In the genomic region with DNA sequence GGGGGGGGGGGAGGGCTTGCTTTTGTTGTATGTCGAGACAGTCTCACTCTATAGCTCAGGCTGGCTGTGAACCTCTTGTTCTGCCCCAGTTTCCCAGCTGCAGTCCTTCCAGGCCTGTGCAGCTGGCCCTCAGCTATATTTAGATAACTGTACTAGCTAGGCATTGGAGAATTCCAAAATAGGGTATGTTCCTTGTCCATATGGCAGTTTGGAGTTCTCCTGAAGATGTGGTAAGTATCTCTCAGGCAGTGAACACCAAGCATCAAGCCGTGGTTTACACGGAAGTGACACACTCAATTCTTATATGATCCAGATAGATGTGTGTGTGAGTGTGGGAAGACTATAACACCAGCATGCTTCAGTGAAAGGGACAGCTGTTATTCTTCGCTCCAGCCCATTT, we compare ENCODE assay signal across 17 mouse cellular contexts. TPM values are rescaled to one million over a fixed set of nuclear protein-coding genes. Genes with fewer than 3 reads are reported as not detected.
DNase-seq lines count a peak whose midpoint lies in the region; ATAC-seq and TF ChIP-seq lines count a peak whose summit lies in the region.
"Had no signal": no experiment of that assay in that cellular context is flagged by ENCODE, and none has a peak within 500 bp of the region (broad histone marks: within the 10 kb centered on the region; RNA-seq: fewer than 3 reads in every experiment).

No protein-coding gene starts in this region.

- peaks cover 13% of the 10 kb centered on the region for H3K36me3 ChIP-seq in heart, embryonic 10.5 days
- H3K36me3 ChIP-seq in liver, embryonic 15.5 days (replicated peaks), result peaks cover 12% of the 10 kb centered on the region
- peaks cover 13% of the 10 kb centered on the region for H3K36me3 ChIP-seq in liver, embryonic 12.5 days
- H3K36me3 ChIP-seq in myocyte (ENCODE audit: control insufficient read depth, insufficient read depth), result peaks cover 6% of the 10 kb centered on the region
- H3K36me3 ChIP-seq in forebrain, embryonic 11.5 days (ENCODE audit: control insufficient read depth, insufficient read depth, low read length), result no peaks in the 10 kb centered on the region

- no peak overlapping the region for H3K4me3 ChIP-seq in heart, embryonic 10.5 days
- no peak overlapping the region for H3K4me3 ChIP-seq in liver, embryonic 15.5 days (replicated peaks)
- H3K4me3 ChIP-seq in liver, embryonic 12.5 days, result no peak overlapping the region
- no peak overlapping the region for H3K4me3 ChIP-seq in myocyte
- H3K4me3 ChIP-seq in forebrain, embryonic 11.5 days (ENCODE audit: low read depth, low read length), result no peak overlapping the region

- no peaks in the 10 kb centered on the region for H3K27me3 ChIP-seq in heart, embryonic 10.5 days (ENCODE audit: insufficient read depth, poor library complexity, severe bottlenecking)
- H3K27me3 ChIP-seq in liver, embryonic 15.5 days, result no peaks in the 10 kb centered on the region
- H3K27me3 ChIP-seq in liver, embryonic 12.5 days (replicated peaks), result no peaks in the 10 kb centered on the region
- H3K27me3 ChIP-seq in myocyte (ENCODE audit: control insufficient read depth, insufficient read depth, insufficient read length), result no peaks in the 10 kb centered on the region
- H3K27me3 ChIP-seq in forebrain, embryonic 11.5 days (ENCODE audit: control insufficient read depth, insufficient read depth, low read length), result no peaks in the 10 kb centered on the region
- H3K27me3 ChIP-seq: Patski had no signal

- no peaks in the 10 kb centered on the region for H3K9me3 ChIP-seq in heart, embryonic 10.5 days
- H3K9me3 ChIP-seq in liver, embryonic 15.5 days (replicated peaks), result no peaks in the 10 kb centered on the region
- H3K9me3 ChIP-seq in liver, embryonic 12.5 days (replicated peaks), result no peaks in the 10 kb centered on the region
- no peaks in the 10 kb centered on the region for H3K9me3 ChIP-seq in forebrain, embryonic 11.5 days (ENCODE audit: control insufficient read depth, low read length)

- DNase-seq in heart, embryonic 10.5 days (ENCODE audit: low spot score), result no peak
- no peak for DNase-seq in heart, postnatal 25 days (ENCODE audit: low spot score)
- peak; percentile 22 for DNase-seq in ZHBTc4 (ENCODE audit: low read depth, low spot score)
- no peak for DNase-seq in forebrain, embryonic 11.5 days (ENCODE audit: low spot score)
- no peak for DNase-seq in cerebellum, adult 11 months
- DNase-seq: adrenal gland, adult 2 months; cerebellum, postnatal 36 days; forebrain, postnatal 0 days; thymus, postnatal 25 days had no signal

- intact Hi-C loops in heart, postnatal 25 days (cut with DNase I), result no loop called here

- peak overlapping the region; percentile 82 for H3K27ac ChIP-seq in heart, embryonic 10.5 days
- 0 out of 2 replicates have a peak overlapping the region, but pooled peaks have one; percentile 67 for H3K27ac ChIP-seq in liver, embryonic 15.5 days (replicated peaks)
- no peak overlapping the region for H3K27ac ChIP-seq in liver, embryonic 12.5 days
- no peak overlapping the region for H3K27ac ChIP-seq in forebrain, embryonic 11.5 days (ENCODE audit: low read depth, low read length)

- no peak overlapping the region for H3K4me2 ChIP-seq in liver, embryonic 15.5 days
- H3K4me2 ChIP-seq in liver, embryonic 12.5 days, result no peak overlapping the region
- H3K4me2 ChIP-seq in myocyte (ENCODE audit: low read depth), result no peak overlapping the region
- no peak overlapping the region for H3K4me2 ChIP-seq in forebrain, embryonic 11.5 days (ENCODE audit: low read depth, low read length, severe bottlenecking)
- H3K4me2 ChIP-seq: liver, embryonic 11.5 days had no signal

- peaks cover 24% of the 10 kb centered on the region for H3K79me2 ChIP-seq in myocyte (ENCODE audit: control insufficient read depth, insufficient read depth)

- H3ac ChIP-seq in myocyte (ENCODE audit: control insufficient read depth, insufficient read length), result no peak overlapping the region

- no peak overlapping the region for H3K9ac ChIP-seq in liver, embryonic 15.5 days
- H3K9ac ChIP-seq in liver, embryonic 12.5 days, result no peak overlapping the region
- H3K9ac ChIP-seq in forebrain, embryonic 11.5 days (ENCODE audit: low read length), result no peak overlapping the region
- H3K9ac ChIP-seq: forebrain, postnatal 0 days had no signal

- peaks cover 29% of the 10 kb centered on the region for H3K4me1 ChIP-seq in heart, embryonic 10.5 days
- H3K4me1 ChIP-seq in liver, embryonic 15.5 days (replicated peaks), result peaks cover 26% of the 10 kb centered on the region
- peaks cover 25% of the 10 kb centered on the region for H3K4me1 ChIP-seq in liver, embryonic 12.5 days
- H3K4me1 ChIP-seq in forebrain, embryonic 11.5 days (replicated peaks; ENCODE audit: control insufficient read depth, insufficient read depth, low read length), result peaks cover 2% of the 10 kb centered on the region; the same call in 1 of the 2 replicates

- no peak for TF ChIP-seq POLR2A in myocyte (IDR thresholded peaks at IDR 0.05; ENCODE audit: insufficient read length, low read depth)

- WGBS in heart, embryonic 10.5 days, result 58% methylated on average over 4 of the region's 4 CpGs
- 69% methylated on average over 4 of the region's 4 CpGs for whole genome bisulfite sequencing in liver, embryonic 15.5 days (ENCODE audit: insufficient replicate concordance)
- WGBS in liver, embryonic 12.5 days (ENCODE audit: insufficient replicate concordance), result 75% methylated on average over 4 of the region's 4 CpGs
- 82% methylated on average over 4 of the region's 4 CpGs for WGBS in forebrain, embryonic 11.5 days

- ATAC-seq in liver, embryonic 15.5 days (ENCODE audit: insufficient read depth), result no peak
- no peak for ATAC-seq in liver, embryonic 12.5 days
- ATAC-seq in forebrain, embryonic 11.5 days (replicated peaks; ENCODE audit: low FRiP score), result no peak
- ATAC-seq: forebrain, postnatal 0 days; Patski had no signal

TF ChIP-seq in myocyte, 11 proteins besides CTCF, POLR2A, EP300 and RAD21:
- TF ChIP-seq SRF (IDR thresholded peaks at IDR 0.05; ENCODE audit: control insufficient read depth, insufficient read length, low read depth), result peak; percentile 7
- TF ChIP-seq MYOD1 (IDR thresholded peaks at IDR 0.05; ENCODE audit: control insufficient read depth in 1 of 3, insufficient read length in 2 of 3, low read depth in 2 of 3), result peak in 2 of 3 experiments; percentile 18 to 21
- TF ChIP-seq CEBPB (IDR thresholded peaks at IDR 0.05; ENCODE audit: insufficient read depth, poor library complexity, severe bottlenecking), result no peak
- no peak for TF ChIP-seq REST (IDR thresholded peaks at IDR 0.05; ENCODE audit: insufficient read depth, insufficient read length)
- TF ChIP-seq TCF12 (IDR thresholded peaks at IDR 0.05; ENCODE audit: insufficient read depth, poor library complexity, severe bottlenecking), result no peak
- TF ChIP-seq MYOG (IDR thresholded peaks at IDR 0.05; ENCODE audit: control insufficient read depth in 1 of 3, insufficient read depth in 1 of 3, insufficient read length in 2 of 3, low read depth in 2 of 3), result peak in 1 of 3 experiments; percentile 32
TF ChIP-seq in myocyte: peak in this region for 3.

RNA-seq across cellular contexts. Expression of a gene that starts 2.3 kb away (rescaled TPM):
- polyA plus RNA-seq in heart, embryonic 10.5 days (2016; fragmentation: Nextera tagmentation; extraction: Ambion mirVana), result 4.5 TPM in 2 replicates
- total RNA-seq in heart, postnatal 25 days (2021), result 10 to 100 TPM; 15.7 to 15.9 TPM
- polyA plus RNA-seq in liver, embryonic 15.5 days (2015; fragmentation: Nextera tagmentation; extraction: Ambion mirVana), result 1.3 TPM in 2 replicates
- polyA plus RNA-seq in liver, embryonic 12.5 days (2016; fragmentation: Nextera tagmentation; extraction: Ambion mirVana), result 2.0 and 2.2 TPM in 2 replicates
- polyA plus RNA-seq in myocyte (2012; fragmentation: generic; extraction: Trizol), result 2.6 TPM
- 6.2 and 7.2 TPM in 2 replicates for polyA plus RNA-seq in forebrain, embryonic 11.5 days (2014; fragmentation: Nextera tagmentation; extraction: Ambion mirVana)

RNA-seq across cellular contexts. Expression of a gene that starts 2.7 kb away (rescaled TPM):
- polyA plus RNA-seq in heart, embryonic 10.5 days (2016; fragmentation: Nextera tagmentation; extraction: Ambion mirVana), result not detected in 2 replicates
- 1 to 10 TPM; 5.7 to 8.3 TPM for total RNA-seq in heart, postnatal 25 days (2021)
- not detected in 2 replicates for polyA plus RNA-seq in liver, embryonic 15.5 days (2015; fragmentation: Nextera tagmentation; extraction: Ambion mirVana)
- not detected in 2 replicates for polyA plus RNA-seq in liver, embryonic 12.5 days (2016; fragmentation: Nextera tagmentation; extraction: Ambion mirVana)
- 3.2 TPM for polyA plus RNA-seq in myocyte (2012; fragmentation: generic; extraction: Trizol)
- polyA plus RNA-seq in forebrain, embryonic 11.5 days (2014; fragmentation: Nextera tagmentation; extraction: Ambion mirVana), result not detected in 2 replicates
- polyA plus RNA-seq: adrenal gland, adult 2 months; forebrain, postnatal 0 days; hindbrain, embryonic 11.5 days; kidney, embryonic 14.5 days; liver, embryonic 11.5 days had no signal

RNA-seq across cellular contexts. Expression of a gene that starts 26.5 kb away (rescaled TPM):
- polyA plus RNA-seq in heart, embryonic 10.5 days (2016; fragmentation: Nextera tagmentation; extraction: Ambion mirVana), result 0.26 and 0.53 TPM in 2 replicates
- under 1 TPM in 1 of 2 experiments, not detected in 1; 0.36 TPM for total RNA-seq in heart, postnatal 25 days (2021)
- polyA plus RNA-seq in liver, embryonic 15.5 days (2015; fragmentation: Nextera tagmentation; extraction: Ambion mirVana), result 0.58 and 0.70 TPM in 2 replicates
- 0.61 TPM in 2 replicates for polyA plus RNA-seq in liver, embryonic 12.5 days (2016; fragmentation: Nextera tagmentation; extraction: Ambion mirVana)
- 0.05 TPM for polyA plus RNA-seq in myocyte (2012; fragmentation: generic; extraction: Trizol)
- polyA plus RNA-seq in forebrain, embryonic 11.5 days (2014; fragmentation: Nextera tagmentation; extraction: Ambion mirVana), result 0.36 and 0.57 TPM in 2 replicates
- polyA plus RNA-seq: C2C12 had no signal

RNA-seq across cellular contexts. Expression of a gene that starts 53.3 kb away (rescaled TPM):
- 530 and 623 TPM in 2 replicates for polyA plus RNA-seq in heart, embryonic 10.5 days (2016; fragmentation: Nextera tagmentation; extraction: Ambion mirVana)
- total RNA-seq in heart, postnatal 25 days (2021), result 10 to 100 TPM; 69.7 to 75.6 TPM
- 292 and 335 TPM in 2 replicates for polyA plus RNA-seq in liver, embryonic 15.5 days (2015; fragmentation: Nextera tagmentation; extraction: Ambion mirVana)
- polyA plus RNA-seq in liver, embryonic 12.5 days (2016; fragmentation: Nextera tagmentation; extraction: Ambion mirVana), result 511 and 534 TPM in 2 replicates
- polyA plus RNA-seq in myocyte (2012; fragmentation: generic; extraction: Trizol), result 240 TPM
- 801 and 823 TPM in 2 replicates for polyA plus RNA-seq in forebrain, embryonic 11.5 days (2014; fragmentation: Nextera tagmentation; extraction: Ambion mirVana)

Comparison
In these comparisons a context has a peak if more than half of its experiments do, and no peak if none do; other contexts are left out.
1. H3K27ac ChIP-seq: peak in heart, embryonic 10.5 days (single experiment) and liver, embryonic 15.5 days (single experiment); none in liver, embryonic 12.5 days (single experiment) and forebrain, embryonic 11.5 days (single experiment).